Mouse (Mus musculus) CH12.LX (cell line): ENCODE data around the gene Tmx1. TPM values are rescaled to one million over a fixed set of nuclear protein-coding genes. Genes with fewer than 3 reads are reported as not detected.

Source experiments
- DNase-seq: peaks from one replicate; pipeline ENCODE4 v3.0.0-alpha.2; 2013; ENCODE audit errors: extremely low read depth
- H3K27ac ChIP-seq: 2 replicates; pipeline ENCODE4 v1.5.1; 2012; ENCODE audit warnings: low read depth, mild to moderate bottlenecking, control low read depth, moderate library complexity; ENCODE audit not compliant: insufficient read depth
- H3K27me3 ChIP-seq: replicated peaks from 2 replicates; pipeline ENCODE3; 2012; ENCODE audit warnings: inconsistent platforms
- H3K36me3 ChIP-seq, 2 experiments: replicated peaks in 1 of 2; 2 replicates each; pipeline versions ENCODE3 to v1.6.1; 2012; ENCODE audit warnings: inconsistent platforms in 1 of 2, low read length in 1 of 2, mild to moderate bottlenecking in 1 of 2, mixed read lengths in 1 of 2, moderate library complexity in 1 of 2; ENCODE audit not compliant: control insufficient read depth in 1 of 2, insufficient read depth in 1 of 2
- H3K4me1 ChIP-seq, 2 experiments: 2 replicates each; pipeline ENCODE4 v1.6.1; 2012; ENCODE audit warnings: inconsistent platforms in 1 of 2, moderate library complexity in 1 of 2; ENCODE audit not compliant: insufficient read depth in 2 of 2, control insufficient read depth in 1 of 2
- H3K4me2 ChIP-seq: 2 replicates; pipeline ENCODE4 v1.6.1; 2012; ENCODE audit warnings: low read depth, mild to moderate bottlenecking, control low read depth; ENCODE audit not compliant: poor library complexity, insufficient read depth, severe bottlenecking
- H3K4me3 ChIP-seq, 3 experiments: fragments of 150-350 bp in 1 of 3; sonication (generic) in 1 of 3; replicated peaks in 1 of 3; 2 replicates each; pipeline versions ENCODE3 to v1.5.1; 2011 to 2012; ENCODE audit warnings: low read depth in 2 of 3, low read length in 2 of 3, mild to moderate bottlenecking in 2 of 3, moderate library complexity in 2 of 3, control low read depth in 1 of 3, improper control_type of control experiment in 1 of 3, inconsistent platforms in 1 of 3, mixed read lengths in 1 of 3; ENCODE audit not compliant: poor library complexity in 1 of 3
- H3K79me2 ChIP-seq: replicated peaks from 2 replicates; pipeline ENCODE4 v1.6.1; 2012; ENCODE audit warnings: mild to moderate bottlenecking, moderate library complexity; ENCODE audit not compliant: control insufficient read depth, poor library complexity, insufficient read depth, severe bottlenecking; ENCODE audit errors: extremely low read depth
- H3K9ac ChIP-seq: 2 replicates; pipeline ENCODE4 v1.6.1; 2012; ENCODE audit warnings: low read depth, mild to moderate bottlenecking, control low read depth, moderate library complexity; ENCODE audit not compliant: insufficient read depth
- H3K9me3 ChIP-seq: replicated peaks from 2 replicates; pipeline ENCODE3; 2012; ENCODE audit warnings: low read length, inconsistent platforms, mixed read lengths
- CTCF ChIP-seq, 2 experiments: IDR thresholded peaks in 1 of 2; conservative IDR thresholded peaks in 1 of 2; 2 replicates each; pipeline ENCODE4 v1.5.1; 2011 to 2012; ENCODE audit warnings: low read depth in 2 of 2, low read length in 2 of 2, improper control_type of control experiment in 1 of 2, inconsistent platforms in 1 of 2, mild to moderate bottlenecking in 1 of 2, moderate library complexity in 1 of 2
- ELF1 ChIP-seq: IDR thresholded peaks from 2 replicates; pipeline ENCODE4 v1.6.1; 2014; ENCODE audit warnings: low read depth, mild to moderate bottlenecking, inconsistent platforms, low read length, improper control_type of control experiment
- IRF4 ChIP-seq: IDR thresholded peaks from 2 replicates; pipeline ENCODE4 v1.6.1; 2014; ENCODE audit warnings: low read depth, mild to moderate bottlenecking, inconsistent platforms, low read length, improper control_type of control experiment
- JUND ChIP-seq: conservative IDR thresholded peaks from 2 replicates; pipeline ENCODE4 v1.6.1; 2011; ENCODE audit warnings: low read depth, low read length, improper control_type of control experiment
- MAFK ChIP-seq: IDR thresholded peaks from 2 replicates; pipeline ENCODE4 v1.6.1; 2011; ENCODE audit warnings: low read length, improper control_type of control experiment; ENCODE audit not compliant: insufficient replicate concordance
- MAX ChIP-seq: IDR thresholded peaks from 2 replicates; pipeline ENCODE4 v1.6.1; 2011; ENCODE audit warnings: low read length, improper control_type of control experiment
- MAZ ChIP-seq: IDR thresholded peaks from 2 replicates; pipeline ENCODE4 v1.6.1; 2012; ENCODE audit warnings: low read depth, mild to moderate bottlenecking, inconsistent platforms, low read length, improper control_type of control experiment, moderate library complexity
- MXI1 ChIP-seq: IDR thresholded peaks from 2 replicates; pipeline ENCODE4 v1.6.1; 2011; ENCODE audit warnings: mild to moderate bottlenecking, low read depth, low read length, improper control_type of control experiment
- NRF1 ChIP-seq: IDR thresholded peaks from 2 replicates; pipeline ENCODE4 v1.6.1; 2014; ENCODE audit warnings: low read depth, mild to moderate bottlenecking, inconsistent platforms, low read length, improper control_type of control experiment, moderate library complexity
- PAX5 ChIP-seq: IDR thresholded peaks from 2 replicates; pipeline ENCODE4 v1.6.1; 2012; ENCODE audit warnings: low read length, inconsistent platforms, mixed read lengths
- POLR2AphosphoS2 ChIP-seq: IDR thresholded peaks from 2 replicates; pipeline ENCODE4 v1.6.1; 2011; ENCODE audit warnings: low read depth, low read length, improper control_type of control experiment
- RCOR1 ChIP-seq: conservative IDR thresholded peaks from 2 replicates; pipeline ENCODE4 v1.6.1; 2012; ENCODE audit warnings: low read depth, mild to moderate bottlenecking, inconsistent platforms, low read length, improper control_type of control experiment
- TBP ChIP-seq: conservative IDR thresholded peaks from 2 replicates; pipeline ENCODE4 v1.6.1; 2011; ENCODE audit warnings: low read depth, low read length, improper control_type of control experiment
- TCF12 ChIP-seq: IDR thresholded peaks from 2 replicates; pipeline ENCODE4 v1.6.1; 2014; ENCODE audit warnings: low read depth, mild to moderate bottlenecking, inconsistent platforms, low read length, improper control_type of control experiment
- UBTF ChIP-seq: IDR thresholded peaks from 2 replicates; pipeline ENCODE4 v1.6.1; 2012; ENCODE audit warnings: low read depth, mild to moderate bottlenecking, inconsistent platforms, low read length, improper control_type of control experiment, moderate library complexity
- USF1 ChIP-seq: IDR thresholded peaks from 2 replicates; pipeline ENCODE4 v1.6.1; 2014; ENCODE audit warnings: low read depth, mild to moderate bottlenecking, inconsistent platforms, low read length, improper control_type of control experiment
- USF2 ChIP-seq: conservative IDR thresholded peaks from 2 replicates; pipeline ENCODE4 v1.6.1; 2011; ENCODE audit warnings: low read depth, low read length, improper control_type of control experiment
- ZC3H11A ChIP-seq: IDR thresholded peaks from 2 replicates; pipeline ENCODE4 v1.6.1; 2012; ENCODE audit warnings: low read depth, mild to moderate bottlenecking, inconsistent platforms, low read length, improper control_type of control experiment
- ZMIZ1 ChIP-seq: IDR thresholded peaks from 2 replicates; pipeline ENCODE4 v1.6.1; 2012; ENCODE audit warnings: low read depth, mild to moderate bottlenecking, inconsistent platforms, low read length, improper control_type of control experiment
- dilution Hi-C: fragments of 300-500 bp; cut with MboI; formaldehyde crosslinking; loops from 2 replicates; pipeline ENCODE4 v1.14.3; 2020; ENCODE audit warnings: low sequenced_read_pairs; ENCODE audit not compliant: extremely low pct_unique_long_range_greater_than_20kb, extremely low pct_ligation_motif_present
- in situ Hi-C: fragments of 300-500 bp; cut with MboI; formaldehyde crosslinking; loops from 3 replicates; pipeline ENCODE4 v1.14.3; 2019; ENCODE audit warnings: low sequenced_read_pairs, low pct_ligation_motif_present, low pct_unique_long_range_greater_than_20kb, mixed read lengths
- polyA plus RNA-seq: library from polyadenylated mRNA; unstranded; fragments of >175 nt; gene quantifications from 2 replicates; pipeline ENCODE4 v1.2.1, GENCODE M21; 2012; ENCODE audit warnings: low read depth; ENCODE audit not compliant: insufficient read length
- total RNA-seq, 2 experiments: library from RNA; depleted of rRNA; stranded (reverse); fragments of 300-350 nt in 1 of 2; fragments of >200 nt in 1 of 2; gene quantifications; 2 replicates each; pipeline ENCODE4 v1.2.3; 2012 to 2014

The Tmx1 gene
- total and polyA plus RNA-seq, 3 experiments = 60.3 to 132 (median 113) TPM

- in situ Hi-C loops = no loop called here
- no peak for TF ChIP-seq USF2
- TF ChIP-seq CTCF (conservative IDR thresholded peaks at IDR 0.05 in 1 of 2, IDR thresholded peaks at IDR 0.05 in 1 of 2; ENCODE audit: low read depth in 2 of 2, low read length in 2 of 2) = no peak
- TF ChIP-seq POLR2AphosphoS2 = no peak
- TF ChIP-seq IRF4 = no peak
- TF ChIP-seq MAFK = no peak
- TF ChIP-seq MAX = no peak
- TF ChIP-seq MXI1 = no peak
- TF ChIP-seq MAZ = no peak
- TF ChIP-seq PAX5 = no peak
- TF ChIP-seq UBTF = no peak
- TF ChIP-seq ZMIZ1 = no peak
- Histone ChIP-seq H3K9ac (no peak overlapping the region), H3K27ac (no peak overlapping the region), H3K27me3 (no peaks in the 10 kb centered on the region), H3K4me2 (no peak overlapping the region), H3K4me3 (no peak overlapping the region), H3K36me3 (no peaks in the 10 kb centered on the region), H3K79me2 (no peaks in the 10 kb centered on the region), H3K9me3 (no peaks in the 10 kb centered on the region), H3K4me1 (no peaks in the 10 kb centered on the region)
- no peak for DNase-seq
- dilution Hi-C loops = no loop called here
Observed at GRCm38 (mm10) chr12:70505971-70506370, 53.1 kb downstream of the Tmx1 start.

GRCm38 (mm10) chr12:70512023-70512422 lies 59.1 kb downstream of the Tmx1 start:
- H3K9me3 ChIP-seq = no peaks in the 10 kb centered on the region
- H3K4me2 ChIP-seq = no peak overlapping the region
- no peak overlapping the region for H3K4me3 ChIP-seq
- no peak overlapping the region for H3K27ac ChIP-seq
- no peaks in the 10 kb centered on the region for H3K36me3 ChIP-seq
- DNase-seq = no peak
- no peak for TF ChIP-seq TBP
- TF ChIP-seq MXI1 = no peak
- no peak for TF ChIP-seq TCF12
- TF ChIP-seq JUND = no peak
- TF ChIP-seq RCOR1 = no peak
- TF ChIP-seq MAZ = no peak
- no peak for TF ChIP-seq USF1
- no peak for TF ChIP-seq ELF1
- no peak for TF ChIP-seq ZC3H11A
- no peak for TF ChIP-seq NRF1
- TF ChIP-seq UBTF = no peak
- H3K4me1 ChIP-seq = no peaks in the 10 kb centered on the region
- dilution Hi-C loops (no loop called here), in situ Hi-C loops (no loop called here)
- no peak overlapping the region for H3K9ac ChIP-seq
- no peaks in the 10 kb centered on the region for H3K79me2 ChIP-seq
- no peaks in the 10 kb centered on the region for H3K27me3 ChIP-seq
